Mouse (Mus musculus) thymus, postnatal 10 days (tissue): Measurements from ENCODE around the gene Trio.

ENCODE experiments used
- DNase-seq, 2 experiments: peaks; one replicate each; pipeline ENCODE4 v3.0.0; 2021; ENCODE audit warnings: low spot score in 2 of 2

The Trio gene

DNA sequence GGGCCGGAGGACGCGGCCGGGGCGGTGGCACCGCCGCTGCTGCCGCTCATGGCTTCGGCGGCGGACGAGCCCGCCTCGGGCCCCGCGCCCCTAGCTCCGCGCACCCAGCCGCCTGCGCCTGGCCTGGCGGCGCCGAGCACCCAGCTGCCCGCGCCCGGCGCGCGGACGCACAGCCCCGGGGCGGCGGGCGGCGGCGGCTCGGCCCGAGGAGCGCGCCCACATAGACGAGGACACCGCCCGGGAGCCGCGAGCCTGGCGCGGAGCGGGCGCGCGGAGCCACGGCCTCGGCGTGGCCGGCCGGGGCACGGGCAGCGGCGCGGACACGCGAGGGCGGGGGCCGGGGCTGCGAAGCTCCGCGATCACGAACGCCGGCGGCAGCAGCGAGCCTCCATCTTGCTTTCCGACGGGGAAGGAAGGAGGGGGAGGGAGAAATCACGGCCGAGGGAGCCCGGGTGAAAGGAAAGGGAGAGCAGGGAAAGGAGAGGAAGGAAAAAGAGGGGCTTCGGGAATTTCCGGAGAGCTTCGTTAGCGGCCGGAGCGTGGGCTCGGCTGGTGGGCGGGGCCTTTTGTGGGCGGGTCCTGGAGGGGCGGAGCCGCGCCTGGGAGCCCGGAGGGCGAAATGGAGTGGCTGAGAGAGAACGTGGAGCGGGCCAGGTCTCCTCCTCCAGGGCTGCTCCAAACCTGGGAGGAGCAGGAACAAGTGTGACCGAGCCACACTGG, at the start of gene Trio:
Gene Trio (minus strand): TSS at position 402 of the 720 bp plus-strand sequence.
- peak; percentile 75 to 92 for DNase-seq

DNA sequence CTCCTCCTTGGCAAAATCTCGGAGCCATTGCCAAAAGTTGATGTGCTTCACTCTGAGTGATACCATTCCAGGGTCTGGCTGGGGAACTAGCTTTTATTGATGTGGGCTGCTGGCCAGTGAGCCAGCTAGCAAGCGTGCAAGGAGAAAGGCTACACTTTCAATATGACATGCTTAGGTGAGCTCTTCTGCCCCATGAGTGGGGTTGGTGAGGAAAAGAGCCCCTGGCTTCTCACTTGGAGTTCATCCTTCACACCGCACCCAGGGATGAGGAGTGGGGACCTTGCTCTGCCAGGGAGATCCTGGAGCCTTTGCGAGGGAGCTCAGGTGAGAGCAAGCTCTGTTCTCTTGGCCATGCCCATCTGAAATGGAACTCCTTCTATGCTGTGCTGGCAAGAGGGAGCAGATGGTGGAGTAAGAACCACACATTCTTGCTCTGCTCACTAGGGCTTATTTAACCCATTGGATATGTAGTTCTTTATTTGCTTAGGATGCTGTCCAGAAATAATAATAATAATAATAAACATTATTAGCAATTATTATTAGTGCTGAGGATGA, 48.8 kb upstream of the Trio start:
- DNase-seq = no peak

- no peak for DNase-seq
These were observed 46.0 kb upstream of the Trio start for GRCm38 (mm10) chr15:28071601-28072000.

GRCm38 (mm10) chr15:28070771-28071419, 45.2 kb upstream of the Trio start:
- DNase-seq = no peak

DNA sequence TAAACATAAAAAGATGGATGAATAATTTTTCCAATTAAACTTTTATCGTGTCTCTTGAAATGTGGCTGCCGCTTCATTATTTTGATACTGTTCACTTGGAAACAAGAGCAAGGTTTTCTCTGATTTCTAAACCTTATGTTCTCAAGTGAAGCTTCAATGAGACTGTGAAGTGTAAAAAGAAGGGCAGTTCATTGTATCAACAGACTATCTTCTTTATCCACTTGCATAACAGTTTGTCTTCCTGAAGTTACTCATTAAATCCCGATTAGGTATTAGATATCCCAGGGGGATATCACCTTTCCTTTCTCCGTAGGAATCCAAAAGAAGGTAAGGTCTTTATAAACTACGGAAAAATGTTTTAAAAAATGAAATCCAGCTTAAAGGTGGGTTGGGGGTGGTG, 44.6 kb upstream of the Trio start:
- DNase-seq = no peak

DNA sequence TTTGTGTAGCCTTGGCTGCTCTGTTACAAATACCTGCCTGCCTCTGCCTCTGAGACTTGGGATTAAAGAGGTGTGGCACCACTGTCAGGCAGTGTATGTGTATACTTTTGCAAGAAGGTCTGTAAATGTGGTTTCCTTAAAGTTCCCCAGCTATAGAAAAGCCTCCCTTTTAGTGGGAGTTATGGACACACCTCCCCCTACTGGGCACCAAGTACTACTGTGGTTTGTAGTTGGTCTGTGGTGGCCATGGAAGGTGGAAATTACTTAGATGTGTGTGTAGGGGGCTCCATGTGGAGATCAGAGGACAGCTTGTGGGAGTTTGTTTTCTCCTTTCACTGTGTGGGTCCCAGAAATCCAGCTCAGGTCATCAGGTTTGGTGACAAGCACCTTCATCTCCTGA, 41.7 kb upstream of the Trio start:
- DNase-seq = no peak

DNA sequence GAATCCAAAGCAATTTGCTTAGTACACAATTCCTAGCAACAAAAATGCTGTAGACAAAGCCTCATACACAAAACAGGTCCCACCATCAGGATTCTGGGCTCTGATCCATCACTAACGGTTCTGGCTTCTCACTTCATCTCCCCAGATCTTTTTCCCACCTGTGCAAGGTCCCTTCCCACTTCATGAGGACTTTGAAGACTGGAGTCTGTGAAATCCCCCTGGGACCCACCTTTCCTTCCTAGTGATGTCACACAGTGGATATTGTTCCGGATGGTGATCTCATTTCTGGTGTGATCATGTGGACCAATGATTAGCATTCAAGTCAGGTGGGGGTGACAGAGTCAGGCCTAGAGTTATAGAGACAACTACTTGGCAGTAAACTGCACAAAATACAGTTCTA, 40.8 kb upstream of the Trio start:
- no peak for DNase-seq

GRCm38 (mm10) chr15:28065572-28065971, 39.9 kb upstream of the Trio start:
- no peak for DNase-seq

DNA sequence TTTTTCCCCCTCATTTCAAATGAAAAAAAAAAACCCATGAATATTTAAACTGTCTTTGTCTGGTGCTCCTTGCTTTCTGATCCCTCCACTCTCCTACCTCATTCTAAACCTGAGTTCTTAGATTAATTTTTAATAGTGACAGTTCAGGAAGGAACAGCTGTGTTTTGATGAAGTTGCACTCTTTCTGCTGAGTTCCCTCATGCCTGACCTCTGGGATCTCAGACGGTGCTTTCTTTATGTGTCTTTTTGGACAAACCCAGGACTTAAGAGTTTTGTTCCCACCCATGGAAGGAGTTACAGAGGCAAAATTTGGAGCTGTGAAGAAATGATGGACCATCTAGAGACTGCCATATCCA, 39.1 kb upstream of the Trio start:
- DNase-seq = no peak

DNA sequence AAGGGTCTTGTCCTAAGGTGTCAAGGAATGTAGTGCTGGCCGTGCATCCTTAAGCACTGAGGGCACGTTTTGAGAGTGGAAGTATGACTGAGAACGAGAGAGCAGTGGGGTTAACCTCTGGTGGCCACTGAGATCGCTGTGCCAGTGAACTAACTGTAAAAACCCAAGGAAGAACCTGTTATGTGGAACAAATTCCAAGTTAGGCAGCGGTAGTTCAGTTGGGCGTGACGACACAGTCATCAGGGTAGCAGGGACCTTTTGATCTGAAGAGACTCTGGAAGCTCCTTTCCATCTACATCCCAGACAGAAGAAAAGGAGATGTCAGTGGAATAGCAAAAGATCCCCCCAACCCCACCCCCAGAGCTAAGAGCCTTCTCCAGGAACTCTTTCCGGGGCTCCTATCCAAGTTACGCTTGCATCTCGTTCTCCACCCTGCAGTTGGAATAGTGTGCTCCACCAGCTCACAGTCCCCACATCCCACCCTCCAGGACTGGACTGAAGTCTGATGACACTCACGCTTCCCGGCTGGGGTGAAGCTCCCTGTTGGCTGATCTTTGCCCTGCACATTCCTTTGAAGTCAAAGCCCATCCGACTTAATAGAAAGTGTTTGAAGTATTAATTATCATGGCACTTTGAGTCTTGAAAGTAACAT, 38.6 kb upstream of the Trio start:
- DNase-seq = no peak

DNA sequence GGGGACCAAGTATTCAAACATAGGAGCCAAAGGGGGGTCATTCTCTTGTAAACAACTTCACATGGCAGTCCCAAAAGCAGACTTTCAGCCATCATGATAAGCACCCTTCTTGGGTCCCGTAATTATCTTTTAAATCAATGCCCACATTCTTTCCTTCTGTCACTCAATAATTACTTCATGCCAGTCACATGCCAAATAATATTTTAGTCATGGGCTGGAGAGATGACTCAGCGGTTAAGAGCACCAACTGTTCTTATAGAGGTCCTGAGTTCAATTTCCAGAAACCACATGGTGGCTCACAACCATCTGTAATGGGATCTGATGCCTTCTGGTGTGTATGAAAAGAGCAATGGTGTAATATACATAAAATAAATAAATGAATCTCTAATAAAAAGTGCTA, 37.8 kb upstream of the Trio start:
- no peak for DNase-seq

- no peak for DNase-seq
These were observed 36.4 kb upstream of the Trio start for GRCm38 (mm10) chr15:28062016-28062415.

DNA sequence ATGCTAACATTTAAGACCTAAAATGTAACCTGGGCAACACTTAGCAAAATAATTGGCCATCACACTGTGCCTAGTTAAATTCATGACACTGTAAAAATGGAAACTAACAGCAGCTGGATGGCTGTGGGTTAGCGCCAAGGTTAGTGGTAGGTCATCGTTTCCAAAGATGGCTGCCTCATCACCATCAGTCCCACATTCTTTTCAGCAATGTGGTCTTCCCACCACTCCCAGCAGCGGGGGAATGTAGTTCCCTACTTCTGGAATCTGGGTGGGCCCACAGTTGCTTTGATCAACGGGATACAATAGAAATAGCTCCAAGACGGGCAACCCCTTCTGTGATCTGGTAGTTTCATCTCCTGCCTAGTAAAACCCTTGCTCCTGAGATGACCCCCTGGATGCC, 35.3 kb upstream of the Trio start:
- DNase-seq = no peak

GRCm38 (mm10) chr15:28060423-28060822, 34.8 kb upstream of the Trio start:
- no peak for DNase-seq

- DNase-seq = no peak
These were observed 31.9 kb upstream of the Trio start for GRCm38 (mm10) chr15:28057545-28057944.

GRCm38 (mm10) chr15:28054731-28055130, 29.1 kb upstream of the Trio start:
- no peak for DNase-seq

DNA sequence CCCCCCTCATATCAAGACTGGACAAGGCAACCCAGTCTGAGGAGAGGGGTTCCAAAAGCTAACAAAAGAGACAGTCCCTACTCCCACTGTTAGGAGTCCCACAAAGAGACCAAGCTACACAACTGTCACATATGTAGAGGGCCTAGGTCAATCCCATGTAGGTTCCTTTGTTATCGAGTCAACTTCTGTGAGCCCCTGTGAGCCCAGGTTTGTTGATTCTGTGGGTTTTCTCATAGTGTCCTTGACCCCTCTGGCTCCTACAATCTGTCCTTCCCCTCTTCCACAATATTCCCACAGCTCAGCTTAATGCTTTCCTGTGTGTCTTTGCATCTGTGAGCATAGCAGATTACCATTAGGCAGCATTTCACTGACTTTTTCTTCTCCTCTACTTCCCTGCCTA, 28.5 kb upstream of the Trio start:
- DNase-seq = no peak

DNA sequence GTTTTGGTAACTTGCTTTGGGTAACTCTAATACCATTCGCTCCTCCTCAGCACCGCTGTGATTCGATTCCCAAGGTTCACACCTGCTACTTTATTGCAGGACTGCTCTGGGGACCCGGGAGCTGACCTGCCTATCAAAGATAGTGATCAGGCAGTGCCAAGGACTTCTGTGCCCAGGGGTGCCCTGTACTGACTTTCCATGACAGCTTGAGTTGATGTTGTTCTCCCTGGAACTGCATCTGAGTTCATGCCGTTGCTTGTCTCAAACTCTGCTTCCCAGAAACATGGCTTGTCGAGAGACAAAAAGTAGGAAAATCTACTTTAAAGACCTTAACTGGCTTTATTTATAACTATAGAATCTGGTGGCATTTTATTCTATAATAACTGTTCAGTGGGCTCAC, 27.6 kb upstream of the Trio start:
- DNase-seq = no peak

DNA sequence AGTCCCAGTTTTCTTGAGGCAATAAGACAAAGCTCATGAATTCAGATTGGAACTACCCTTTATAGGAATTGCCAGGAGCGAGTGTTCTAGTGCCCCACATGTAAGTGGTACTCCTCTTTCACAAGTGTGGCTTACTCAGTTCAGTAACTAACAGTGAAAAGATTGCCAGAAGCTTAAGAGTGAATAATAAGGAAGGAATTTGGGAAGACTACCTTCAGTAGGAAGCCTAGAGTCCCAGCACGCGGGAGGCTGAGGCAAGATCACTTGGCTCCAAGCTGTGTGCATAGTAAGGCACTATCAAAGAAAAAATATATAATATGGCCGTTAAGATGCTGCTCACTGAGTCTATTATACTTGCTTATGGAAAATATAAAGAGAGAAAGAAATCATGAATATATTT, 26.2 kb upstream of the Trio start:
- DNase-seq = no peak

DNA sequence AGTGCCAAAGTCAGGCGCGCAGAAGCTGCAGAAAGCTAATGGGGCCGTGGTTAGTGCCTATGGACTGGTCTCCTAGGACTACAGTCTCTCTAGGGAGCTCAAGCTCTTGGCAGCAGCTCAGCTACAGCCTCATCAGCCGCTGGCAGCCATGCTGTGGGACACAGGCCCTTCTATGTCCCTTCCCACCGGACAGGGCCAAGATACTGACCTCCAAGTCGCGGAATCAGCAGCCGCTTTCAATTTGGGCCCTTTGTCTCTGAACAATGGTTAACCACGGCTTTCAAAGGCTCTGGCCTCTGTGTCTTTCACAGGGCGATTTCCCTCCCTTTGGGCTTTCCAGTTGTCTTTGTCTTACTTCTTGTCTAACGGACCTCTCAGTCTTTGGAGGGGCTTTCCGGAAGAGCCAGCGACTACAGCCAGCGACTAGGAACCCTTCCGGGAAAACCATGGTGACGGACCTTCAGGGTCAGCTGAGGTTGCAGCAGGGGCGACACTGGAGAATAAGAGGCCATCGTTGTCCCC, 25.5 kb upstream of the Trio start:
- no peak for DNase-seq

DNA sequence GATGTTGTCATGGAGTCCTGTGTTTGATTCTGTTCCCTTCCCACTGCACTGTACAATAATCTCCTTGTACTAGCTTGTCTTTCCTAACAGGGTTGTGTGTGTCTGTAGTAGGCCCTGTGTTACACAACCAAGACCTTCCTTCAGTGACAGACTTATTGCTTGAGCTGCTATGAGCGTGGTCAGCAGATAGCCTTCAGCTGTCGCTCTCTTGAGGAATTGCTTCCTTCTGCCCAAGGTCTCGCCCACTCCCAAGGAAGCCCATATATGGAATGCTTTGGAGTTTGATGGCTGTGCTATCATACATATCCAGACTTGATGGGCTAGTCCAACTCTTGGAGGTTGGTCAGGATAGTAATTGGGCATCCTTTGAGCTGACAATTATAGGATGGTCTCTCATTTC, 22.1 kb upstream of the Trio start:
- no peak for DNase-seq

GRCm38 (mm10) chr15:28041158-28041865, 15.7 kb upstream of the Trio start:
- no peak for DNase-seq
